Comparison of ENCODE assay signal across 18 mouse cellular contexts in the genomic region with DNA sequence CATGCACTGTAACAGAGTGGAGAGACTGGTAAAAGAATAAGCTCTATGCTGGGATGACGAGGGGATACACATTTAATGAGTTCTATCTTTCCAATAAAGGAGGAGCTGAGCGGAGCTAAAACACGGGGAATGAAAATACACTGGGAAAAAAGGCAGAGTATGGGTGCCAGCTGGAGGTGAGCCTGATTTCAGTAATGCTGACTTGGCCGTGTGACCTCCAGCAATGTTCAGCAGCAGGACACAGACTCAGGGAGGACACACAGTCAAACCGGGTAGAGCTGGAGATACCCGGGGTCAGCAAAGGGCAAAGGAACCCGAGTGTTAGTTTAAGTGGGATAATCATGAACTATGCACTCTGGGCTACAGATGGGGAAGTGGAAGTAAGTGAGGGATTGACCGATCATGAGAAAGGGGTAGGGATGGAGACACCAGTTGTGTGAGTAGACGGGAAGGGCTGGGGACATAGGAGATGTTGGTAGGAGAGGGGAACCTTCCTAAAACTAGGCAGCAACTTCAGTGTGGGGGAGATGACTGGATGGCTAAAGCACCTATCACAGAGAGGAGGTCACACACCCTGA. TPM values are rescaled to one million over a fixed set of nuclear protein-coding genes. Genes with fewer than 3 reads are reported as not detected.
A peak's percentile ranks its signal among the peaks of the same experiment; 100 is the strongest.
DNase-seq lines count a peak whose midpoint lies in the region; ATAC-seq and TF ChIP-seq lines count a peak whose summit lies in the region.
"Had no signal": no experiment of that assay in that cellular context is flagged by ENCODE, and none has a peak within 500 bp of the region (broad histone marks: within the 10 kb centered on the region; RNA-seq: fewer than 3 reads in every experiment).

No protein-coding gene starts in this region.

- no peak for ATAC-seq in liver, embryonic 12.5 days
- ATAC-seq in midbrain, postnatal 0 days (ENCODE audit: low FRiP score) = no peak
- ATAC-seq: forebrain, embryonic 14.5 days had no signal

- H3K9ac ChIP-seq in liver, adult 2 months (ENCODE audit: low read depth, low read length) = no peak overlapping the region
- H3K9ac ChIP-seq in liver, embryonic 12.5 days = no peak overlapping the region
- H3K9ac ChIP-seq in midbrain, postnatal 0 days (replicated peaks; ENCODE audit: low read length, poor library complexity, severe bottlenecking) = no peak overlapping the region
- H3K9ac ChIP-seq: hindbrain, embryonic 14.5 days; liver, embryonic 15.5 days had no signal

- peak; percentile 9 for DNase-seq in adrenal gland, postnatal 25 days
- DNase-seq in adrenal gland, postnatal 4 days (ENCODE audit: low spot score in 2 of 2) = no peak
- peak; percentile 5 for DNase-seq in liver, adult 2 months (ENCODE audit: extremely low read depth, low read depth, low spot score)
- DNase-seq in gastrocnemius, postnatal 10 days = peak; percentile 35
- peak; percentile 30 for DNase-seq in heart, postnatal 4 days
- DNase-seq in thymus, postnatal 36 days = no peak
- DNase-seq in midbrain, postnatal 0 days (ENCODE audit: low spot score) = no peak
- DNase-seq: cerebellum, adult 8-10 months; embryo, embryonic 11 days; right cerebral cortex, postnatal 25 days; thymus, adult 18-20 months had no signal

- WGBS in liver, adult 2 months = 48% methylated on average over 9 of the region's 9 CpGs
- WGBS in liver, embryonic 12.5 days (ENCODE audit: insufficient replicate concordance) = 69% methylated on average over 9 of the region's 9 CpGs
- 91% methylated on average over 9 of the region's 9 CpGs for WGBS in midbrain, postnatal 0 days

- no peaks in the 10 kb centered on the region for H3K9me3 ChIP-seq in liver, embryonic 12.5 days (replicated peaks)
- H3K9me3 ChIP-seq in midbrain, postnatal 0 days (ENCODE audit: low read length) = no peaks in the 10 kb centered on the region
- H3K9me3 ChIP-seq: limb, embryonic 10.5 days; liver, embryonic 15.5 days had no signal

- H3K4me1 ChIP-seq in liver, adult 2 months (ENCODE audit: control insufficient read depth, insufficient read depth, low read length) = no peaks in the 10 kb centered on the region
- H3K4me1 ChIP-seq in liver, embryonic 12.5 days = peaks cover 25% of the 10 kb centered on the region
- H3K4me1 ChIP-seq in midbrain, postnatal 0 days (ENCODE audit: insufficient read depth, low read length) = 0 out of 2 replicates have a peak, but pooled peaks cover 2% of the 10 kb centered on the region
- H3K4me1 ChIP-seq: limb, embryonic 10.5 days had no signal

- H3K79me2 ChIP-seq in liver, adult 2 months (ENCODE audit: control insufficient read depth, insufficient read depth, low read length) = no peaks in the 10 kb centered on the region

- H3K27ac ChIP-seq in liver, adult 2 months (replicated peaks; ENCODE audit: insufficient read depth, low read depth, low read length) = no peak overlapping the region
- H3K27ac ChIP-seq in liver, embryonic 12.5 days = no peak overlapping the region
- H3K27ac ChIP-seq in midbrain, postnatal 0 days (ENCODE audit: low read depth, low read length) = no peak overlapping the region
- H3K27ac ChIP-seq: hindbrain, embryonic 14.5 days; kidney, postnatal 0 days; limb, embryonic 10.5 days; liver, embryonic 15.5 days had no signal

- H3K27me3 ChIP-seq in liver, adult 2 months (ENCODE audit: control insufficient read depth, insufficient read depth, low read length) = no peaks in the 10 kb centered on the region
- no peaks in the 10 kb centered on the region for H3K27me3 ChIP-seq in liver, embryonic 12.5 days (replicated peaks)
- no peaks in the 10 kb centered on the region for H3K27me3 ChIP-seq in midbrain, postnatal 0 days (ENCODE audit: insufficient read depth, low read length)
- H3K27me3 ChIP-seq: liver, embryonic 15.5 days had no signal

- TF ChIP-seq POLR2A in liver, adult 2 months (IDR thresholded peaks at IDR 0.05; ENCODE audit: extremely low read depth, insufficient read depth, low read length) = no peak

- no peaks in the 10 kb centered on the region; the same call in 1 of the 2 replicates for H3K36me3 ChIP-seq in liver, adult 2 months (ENCODE audit: control insufficient read depth, insufficient read depth, low read length)
- H3K36me3 ChIP-seq in liver, embryonic 12.5 days = peaks cover 10% of the 10 kb centered on the region; the same call in 1 of the 2 replicates
- peaks cover 21% of the 10 kb centered on the region for H3K36me3 ChIP-seq in midbrain, postnatal 0 days (ENCODE audit: insufficient read depth, low read length)
- H3K36me3 ChIP-seq: liver, embryonic 15.5 days had no signal

- no peak overlapping the region for H3K4me3 ChIP-seq in liver, adult 2 months (ENCODE audit: insufficient read depth, low read depth, low read length)
- H3K4me3 ChIP-seq in liver, embryonic 12.5 days = no peak overlapping the region
- H3K4me3 ChIP-seq in midbrain, postnatal 0 days (ENCODE audit: low read depth, low read length) = no peak overlapping the region
- H3K4me3 ChIP-seq: limb, embryonic 10.5 days; liver, embryonic 15.5 days had no signal

- TF ChIP-seq CTCF in liver, adult 2 months (IDR thresholded peaks at IDR 0.05; ENCODE audit: low read depth, low read length) = no peak
- TF ChIP-seq CTCF in midbrain, postnatal 0 days (IDR thresholded peaks at IDR 0.05) = no peak

- H3K4me2 ChIP-seq in liver, embryonic 12.5 days = no peak overlapping the region
- no peak overlapping the region for H3K4me2 ChIP-seq in midbrain, postnatal 0 days (ENCODE audit: low read depth, low read length, poor library complexity, severe bottlenecking)
- H3K4me2 ChIP-seq: hindbrain, embryonic 14.5 days; liver, embryonic 15.5 days had no signal

RNA-seq across cellular contexts. Expression of a gene that starts 37.3 kb away (rescaled TPM):
- 8.6 and 9.4 TPM in 2 replicates for total RNA-seq in adrenal gland, postnatal 25 days (2021)
- 10 to 100 TPM; 20.7 to 22.7 TPM for total RNA-seq in adrenal gland, postnatal 4 days (2021)
- total RNA-seq in liver, adult 2 months (2014; rRNA removed) = 1.8 and 2.1 TPM in 2 replicates
- 0.19 and 0.28 TPM in 2 replicates for polyA plus RNA-seq in liver, adult 2 months (2012; rRNA removed)
- polyA plus RNA-seq in liver, embryonic 12.5 days (2016; fragmentation: Nextera tagmentation; extraction: Ambion mirVana) = 4.5 TPM in 2 replicates
- 10 to 100 TPM; 14.6 to 15.0 TPM for total RNA-seq in gastrocnemius, postnatal 10 days (2021)
- 10 to 100 TPM; 21.2 to 22.9 TPM for total RNA-seq in heart, postnatal 4 days (2021)
- 84.1 and 100 TPM in 2 replicates for total RNA-seq in midbrain, postnatal 0 days (2014; rRNA removed)
- 26.6 and 29.8 TPM in 2 replicates for polyA plus RNA-seq in midbrain, postnatal 0 days (2015; fragmentation: Nextera tagmentation; extraction: Ambion mirVana)

RNA-seq across cellular contexts. Expression of a gene that starts 49.8 kb away (rescaled TPM):
- total RNA-seq in adrenal gland, postnatal 25 days (2021) = not detected in 2 replicates
- total RNA-seq in adrenal gland, postnatal 4 days (2021) = not detected
- not detected in 2 replicates for total RNA-seq in liver, adult 2 months (2014; rRNA removed)
- not detected in 2 replicates for polyA plus RNA-seq in liver, adult 2 months (2012; rRNA removed)
- not detected in 2 replicates for polyA plus RNA-seq in liver, embryonic 12.5 days (2016; fragmentation: Nextera tagmentation; extraction: Ambion mirVana)
- not detected for total RNA-seq in gastrocnemius, postnatal 10 days (2021)
- not detected for total RNA-seq in heart, postnatal 4 days (2021)
- not detected in 2 replicates for total RNA-seq in midbrain, postnatal 0 days (2014; rRNA removed)
- polyA plus RNA-seq in midbrain, postnatal 0 days (2015; fragmentation: Nextera tagmentation; extraction: Ambion mirVana) = not detected in 2 replicates
- total RNA-seq: megakaryocyte-erythroid progenitor cell, adult 5-6 weeks had no signal
- polyA plus RNA-seq: forebrain, embryonic 14.5 days; hindbrain, embryonic 14.5 days; kidney, postnatal 0 days; limb, embryonic 10.5 days; liver, embryonic 15.5 days had no signal

RNA-seq across cellular contexts. Expression of a gene that starts 50.4 kb away (rescaled TPM):
- total RNA-seq in adrenal gland, postnatal 25 days (2021) = not detected in 2 replicates
- total RNA-seq in adrenal gland, postnatal 4 days (2021) = under 1 TPM in 1 of 2 experiments, not detected in 1; 0.20 TPM
- not detected in 2 replicates for total RNA-seq in liver, adult 2 months (2014; rRNA removed)
- not detected in 2 replicates for polyA plus RNA-seq in liver, adult 2 months (2012; rRNA removed)
- 0.11 and 0.14 TPM in 2 replicates for polyA plus RNA-seq in liver, embryonic 12.5 days (2016; fragmentation: Nextera tagmentation; extraction: Ambion mirVana)
- not detected for total RNA-seq in gastrocnemius, postnatal 10 days (2021)
- total RNA-seq in heart, postnatal 4 days (2021) = not detected
- total RNA-seq in midbrain, postnatal 0 days (2014; rRNA removed) = 1.3 and 2.3 TPM in 2 replicates
- polyA plus RNA-seq in midbrain, postnatal 0 days (2015; fragmentation: Nextera tagmentation; extraction: Ambion mirVana) = 2.2 and 2.6 TPM in 2 replicates
- total RNA-seq: megakaryocyte-erythroid progenitor cell, adult 5-6 weeks had no signal
- polyA plus RNA-seq: liver, embryonic 15.5 days had no signal

Comparison
In these comparisons a context has a peak if more than half of its experiments do, and no peak if none do; other contexts are left out.
1. DNase-seq: peak in adrenal gland, postnatal 25 days (single experiment), liver, adult 2 months (single experiment), gastrocnemius, postnatal 10 days (single experiment) and heart, postnatal 4 days (single experiment); none in adrenal gland, postnatal 4 days (0 of 2), thymus, postnatal 36 days (0 of 2) and midbrain, postnatal 0 days (single experiment).